8 mouse cellular contexts compared by ENCODE assay signal in the genomic region with DNA sequence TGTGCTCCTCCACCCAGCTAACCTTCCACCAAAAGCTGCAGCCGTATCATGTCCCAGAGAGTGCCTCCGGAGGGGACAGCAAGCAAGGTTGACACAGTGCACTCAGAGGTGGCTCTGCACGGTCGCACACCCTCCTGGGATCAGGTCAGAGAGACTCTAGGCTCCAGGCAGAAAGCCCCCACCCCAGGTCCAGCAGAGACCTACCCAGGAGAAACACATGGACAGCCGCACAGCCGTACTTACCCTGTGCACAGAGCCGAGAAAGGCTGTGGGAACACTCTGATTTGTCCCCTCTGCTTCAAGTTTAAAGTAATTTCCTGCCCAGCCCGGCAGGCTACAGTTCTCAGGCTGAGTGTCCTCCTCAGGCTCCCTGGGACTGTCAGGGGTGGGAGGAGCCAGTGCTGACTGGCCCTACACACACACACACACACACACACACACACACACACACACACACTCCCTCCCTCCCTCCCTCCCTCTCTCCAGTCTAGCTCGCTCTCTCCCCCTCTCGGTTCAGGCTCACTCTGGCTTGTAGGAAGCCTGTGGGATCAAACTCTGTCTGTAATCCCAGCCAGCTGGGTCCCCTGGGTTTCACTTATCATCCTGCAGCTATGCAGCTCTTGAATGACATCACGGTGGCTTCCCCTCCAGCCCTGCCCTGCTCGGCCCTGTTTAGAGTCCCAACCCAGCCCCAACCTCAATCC.
DNase-seq lines count a peak whose midpoint lies in the region; ATAC-seq and TF ChIP-seq lines count a peak whose summit lies in the region.

No protein-coding gene starts in this region.

- H3K9me3 ChIP-seq in intestine, embryonic 15.5 days = no peaks in the 10 kb centered on the region
- no peaks in the 10 kb centered on the region for H3K9me3 ChIP-seq in midbrain, postnatal 0 days (ENCODE audit: low read length)

- no peaks in the 10 kb centered on the region for H3K36me3 ChIP-seq in intestine, embryonic 15.5 days
- H3K36me3 ChIP-seq in liver, adult 2 months (ENCODE audit: control insufficient read depth, insufficient read depth, low read length) = no peaks in the 10 kb centered on the region; the same call in 1 of the 2 replicates
- no peaks in the 10 kb centered on the region for H3K36me3 ChIP-seq in midbrain, postnatal 0 days (ENCODE audit: insufficient read depth, low read length)

- no peaks in the 10 kb centered on the region for H3K27me3 ChIP-seq in intestine, embryonic 15.5 days (replicated peaks)
- H3K27me3 ChIP-seq in liver, adult 2 months (ENCODE audit: control insufficient read depth, insufficient read depth, low read length) = no peaks in the 10 kb centered on the region
- H3K27me3 ChIP-seq in midbrain, postnatal 0 days (ENCODE audit: insufficient read depth, low read length) = no peaks in the 10 kb centered on the region

- no peak for TF ChIP-seq POLR2A in liver, adult 2 months (IDR thresholded peaks at IDR 0.05; ENCODE audit: extremely low read depth, insufficient read depth, low read length)

- peak overlapping the region; percentile 51 for H3K9ac ChIP-seq in intestine, embryonic 15.5 days
- H3K9ac ChIP-seq in liver, adult 2 months (ENCODE audit: low read depth, low read length) = no peak overlapping the region
- peak overlapping the region; percentile 42; the same call in 1 of the 2 replicates for H3K9ac ChIP-seq in midbrain, postnatal 0 days (replicated peaks; ENCODE audit: low read length, poor library complexity, severe bottlenecking)

- H3K4me2 ChIP-seq in intestine, embryonic 15.5 days (replicated peaks) = peak overlapping the region; percentile 61
- H3K4me2 ChIP-seq in midbrain, postnatal 0 days (ENCODE audit: low read depth, low read length, poor library complexity, severe bottlenecking) = peak overlapping the region; percentile 35

- no peaks in the 10 kb centered on the region for H3K79me2 ChIP-seq in liver, adult 2 months (ENCODE audit: control insufficient read depth, insufficient read depth, low read length)

- ATAC-seq in granulocyte monocyte progenitor cell, adult 5-6 weeks (replicated peaks; ENCODE audit: poor library complexity, severe bottlenecking) = peak; percentile 38
- ATAC-seq in intestine, embryonic 15.5 days = peak; percentile 90
- peak; percentile 87 for ATAC-seq in midbrain, postnatal 0 days (ENCODE audit: low FRiP score)

- peak overlapping the region; percentile 96 for H3K27ac ChIP-seq in intestine, embryonic 15.5 days
- peak overlapping the region; percentile 19 for H3K27ac ChIP-seq in liver, adult 2 months (replicated peaks; ENCODE audit: insufficient read depth, low read depth, low read length)
- peak overlapping the region; percentile 74 for H3K27ac ChIP-seq in midbrain, postnatal 0 days (ENCODE audit: low read depth, low read length)

- TF ChIP-seq CTCF in liver, adult 2 months (IDR thresholded peaks at IDR 0.05; ENCODE audit: low read depth, low read length) = no peak
- TF ChIP-seq CTCF in midbrain, postnatal 0 days (IDR thresholded peaks at IDR 0.05) = peak; percentile 57

- DNase-seq in cerebellum, postnatal 10 days = peak; percentile 45 to 55
- no peak for DNase-seq in cerebellum, adult 9-11 months
- peak; percentile 79 for DNase-seq in embryo, embryonic 10.5 days (ENCODE audit: low spot score)
- DNase-seq in liver, adult 2 months (ENCODE audit: extremely low read depth, low read depth, low spot score) = peak; percentile 40
- peak; percentile 85 for DNase-seq in midbrain, postnatal 0 days (ENCODE audit: low spot score)
- no peak for DNase-seq in natural killer cell, adult 2 months (ENCODE audit: low spot score in 2 of 2)

- H3K4me1 ChIP-seq in intestine, embryonic 15.5 days (replicated peaks) = peaks cover 50% of the 10 kb centered on the region
- H3K4me1 ChIP-seq in liver, adult 2 months (ENCODE audit: control insufficient read depth, insufficient read depth, low read length) = no peaks in the 10 kb centered on the region
- no peaks in the 10 kb centered on the region; the same call in 1 of the 2 replicates for H3K4me1 ChIP-seq in midbrain, postnatal 0 days (ENCODE audit: insufficient read depth, low read length)

- WGBS in intestine, embryonic 15.5 days = 7% methylated on average over 12 of the region's 12 CpGs
- WGBS in liver, adult 2 months = 63% methylated on average over 12 of the region's 12 CpGs
- 11% methylated on average over 12 of the region's 12 CpGs for WGBS in midbrain, postnatal 0 days

- peak overlapping the region; percentile 27 for H3K4me3 ChIP-seq in intestine, embryonic 15.5 days (replicated peaks)
- 0 out of 2 replicates have a peak overlapping the region, but pooled peaks have one; percentile 0 for H3K4me3 ChIP-seq in liver, adult 2 months (ENCODE audit: insufficient read depth, low read depth, low read length)
- H3K4me3 ChIP-seq in midbrain, postnatal 0 days (ENCODE audit: low read depth, low read length) = peak overlapping the region; percentile 9; the same call in 1 of the 2 replicates

Comparison
In these comparisons a context has a peak if more than half of its experiments do, and no peak if none do; other contexts are left out.
1. DNase-seq: peak in cerebellum, postnatal 10 days (2 of 2), embryo, embryonic 10.5 days (single experiment), liver, adult 2 months (single experiment) and midbrain, postnatal 0 days (single experiment); none in cerebellum, adult 9-11 months (single experiment) and natural killer cell, adult 2 months (0 of 2).
2. ATAC-seq: peak in every context shown above with its lines; median percentile 90 in intestine, embryonic 15.5 days; 87 in midbrain, postnatal 0 days; 38 in granulocyte monocyte progenitor cell, adult 5-6 weeks.
3. H3K27ac ChIP-seq: peak in every context shown above with its lines; median percentile 96 in intestine, embryonic 15.5 days; 74 in midbrain, postnatal 0 days; 19 in liver, adult 2 months.
4. Peak in every context shown above with its lines, with median percentiles within 50 percentile points of each other: H3K4me3 ChIP-seq.